Mouse (Mus musculus): ENCODE measurements at regions not wholly inside any gene's neighbourhood (a gene's known extent, or its start where the extent isn't known, plus 50 kb on each side); places are given as distances from the start of the nearest gene placed in this dataset.
"Not testable (repeated sequence)": the region's sequence is repeated elsewhere in the genome, so short reads cannot be mapped to it uniquely, and the experiment has no call there.

GRCm38 (mm10) chr6:37785741-37786140 lies 84.9 kb upstream of the Trim24 start:
- ChIA-PET CTCF (interaction anchor here (1.0 kb wide), 1 partner anchor 16 kb away, joined by 3 read pairs; no protein-coding TSS in a partner anchor), POLR2A (no interaction called here)
- no peak for ATAC-seq
- no peak for DNase-seq (ENCODE audit: low read depth, low spot score)
- no peak for TF ChIP-seq CTCF (IDR thresholded peaks at IDR 0.05)
- no peaks in the 10 kb centered on the region for H3K27me3 ChIP-seq
- in situ Hi-C loops (cut with MboI; ENCODE audit: low pct_unique_long_range_greater_than_20kb) = no loop called here

- in situ Hi-C loops (cut with MboI; ENCODE audit: low pct_unique_long_range_greater_than_20kb); CTCF ChIA-PET; POLR2A ChIA-PET; DNase-seq (ENCODE audit: low read depth, low spot score); H3K27me3 ChIP-seq; ATAC-seq: not testable (repeated sequence)
Observed at GRCm38 (mm10) chr6:37787858-37788257, 82.8 kb upstream of the Trim24 start.

- no peak for TF ChIP-seq CTCF (IDR thresholded peaks at IDR 0.05)
- ATAC-seq = no peak
- CTCF ChIA-PET = no interaction called here
- POLR2A ChIA-PET = no interaction called here
- H3K27me3 ChIP-seq = no peaks in the 10 kb centered on the region
- no peak for DNase-seq (ENCODE audit: low read depth, low spot score)
- in situ Hi-C loops (cut with MboI; ENCODE audit: low pct_unique_long_range_greater_than_20kb) = no loop called here
Observed at GRCm38 (mm10) chr6:37790878-37791277, 79.7 kb upstream of the Trim24 start.

GRCm38 (mm10) chr6:37794211-37794610 lies 76.4 kb upstream of the Trim24 start:
- ATAC-seq (no peak), DNase-seq (ENCODE audit: low read depth, low spot score) (peak; percentile 7)
- ChIA-PET CTCF (no interaction called here), POLR2A (no interaction called here)
- H3K27me3 ChIP-seq = no peaks in the 10 kb centered on the region
- in situ Hi-C loops (cut with MboI; ENCODE audit: low pct_unique_long_range_greater_than_20kb) = no loop called here
- TF ChIP-seq CTCF (IDR thresholded peaks at IDR 0.05) = no peak

GRCm38 (mm10) chr6:37795001-37795400 lies 75.6 kb upstream of the Trim24 start:
- TF ChIP-seq CTCF (IDR thresholded peaks at IDR 0.05) = no peak
- ChIA-PET POLR2A (no interaction called here), CTCF (no interaction called here)
- no peaks in the 10 kb centered on the region for H3K27me3 ChIP-seq
- DNase-seq (ENCODE audit: low read depth, low spot score) = no peak
- in situ Hi-C loops (cut with MboI; ENCODE audit: low pct_unique_long_range_greater_than_20kb) = no loop called here
- no peak for ATAC-seq

- in situ Hi-C loops (cut with MboI; ENCODE audit: low pct_unique_long_range_greater_than_20kb) = no loop called here
- POLR2A ChIA-PET = no interaction called here
- no peaks in the 10 kb centered on the region for H3K27me3 ChIP-seq
- no peak for TF ChIP-seq CTCF (IDR thresholded peaks at IDR 0.05)
- ATAC-seq = no peak
- DNase-seq (ENCODE audit: low read depth, low spot score) = no peak
- CTCF ChIA-PET = no interaction called here
Observed at GRCm38 (mm10) chr6:37803231-37803630, 67.4 kb upstream of the Trim24 start.

- CTCF ChIA-PET; POLR2A ChIA-PET; ATAC-seq; in situ Hi-C loops (cut with MboI; ENCODE audit: low pct_unique_long_range_greater_than_20kb); DNase-seq (ENCODE audit: low read depth, low spot score); H3K27me3 ChIP-seq: not testable (repeated sequence)
Observed at GRCm38 (mm10) chr6:37805896-37806295, 64.7 kb upstream of the Trim24 start.

GRCm38 (mm10) chr6:37806529-37807191 lies 64.0 kb upstream of the Trim24 start:
- CTCF ChIA-PET; POLR2A ChIA-PET; H3K27me3 ChIP-seq; ATAC-seq; DNase-seq (ENCODE audit: low read depth, low spot score); in situ Hi-C loops (cut with MboI; ENCODE audit: low pct_unique_long_range_greater_than_20kb): not testable (repeated sequence)

- DNase-seq (ENCODE audit: low read depth, low spot score); POLR2A ChIA-PET; H3K27me3 ChIP-seq; CTCF ChIA-PET; ATAC-seq; in situ Hi-C loops (cut with MboI; ENCODE audit: low pct_unique_long_range_greater_than_20kb): not testable (repeated sequence)
Observed at GRCm38 (mm10) chr6:37815218-37815617, 55.4 kb upstream of the Trim24 start.

All from Patski (cell line).